In the genomic region with DNA sequence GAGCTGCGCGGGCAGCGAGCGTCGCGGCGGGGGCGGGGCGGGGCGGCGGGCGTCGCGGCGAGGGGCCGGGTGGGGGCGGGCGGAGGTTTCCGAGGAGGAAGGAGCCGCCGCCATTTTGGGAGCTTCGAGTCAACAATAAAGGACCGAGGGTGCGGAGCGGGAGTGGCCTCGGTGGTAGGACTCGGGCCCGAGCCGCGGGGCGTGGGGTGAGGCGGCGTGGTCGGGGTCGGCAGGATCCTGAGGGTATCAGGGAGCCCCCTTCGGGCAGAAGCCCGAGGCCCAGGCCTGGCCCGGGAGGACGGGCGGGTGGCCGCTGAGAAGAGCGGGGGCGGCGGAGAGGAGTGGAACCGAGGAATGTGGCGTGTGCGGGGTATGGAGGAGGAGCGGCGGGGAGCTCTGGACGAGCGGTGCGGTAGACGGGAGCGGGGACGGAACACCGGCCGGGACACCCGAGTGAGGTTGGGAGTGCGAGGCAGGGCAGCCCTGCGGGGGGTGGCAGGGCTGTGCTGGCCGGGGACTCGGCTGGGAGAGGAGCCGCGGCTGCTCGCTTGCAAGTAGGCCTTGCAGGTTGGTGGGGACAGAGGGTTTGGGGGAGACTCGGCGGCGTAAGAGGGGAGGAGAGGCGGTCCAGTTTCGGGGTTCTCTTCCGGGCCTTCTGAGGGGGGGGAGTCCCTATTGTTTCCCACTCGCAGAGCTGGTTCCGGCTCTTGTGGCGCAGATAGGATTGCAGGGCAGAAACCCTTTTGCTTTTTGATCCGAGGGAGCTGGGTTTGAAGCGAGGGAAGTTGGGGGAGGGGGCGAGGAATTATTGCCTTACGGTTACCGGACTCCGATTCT, we compare ENCODE assay signal across 8 mouse cellular contexts. TPM values are rescaled to one million over a fixed set of nuclear protein-coding genes. Genes with fewer than 3 reads are reported as not detected.
DNase-seq lines count a peak whose midpoint lies in the region; ATAC-seq and TF ChIP-seq lines count a peak whose summit lies in the region.

Gene Ddx6, plus strand, starts transcription at position 114 of the 837 bp plus-strand sequence.

- H3K4me3 ChIP-seq in G1E (ENCODE audit: low read depth, low read length), result peak within 1 kb of the TSS; percentile 95
- peak within 1 kb of the TSS; percentile 100 for H3K4me3 ChIP-seq in forebrain, postnatal 0 days (ENCODE audit: low read depth, low read length)
- peak within 1 kb of the TSS; percentile 80 for H3K4me3 ChIP-seq in layer of hippocampus, adult 2 months
- peak within 1 kb of the TSS; percentile 99 for H3K4me3 ChIP-seq in lung, embryonic 14.5 days (ENCODE audit: low read depth, low read length)
- H3K4me3 ChIP-seq in thymus, adult 2 months (ENCODE audit: control insufficient read depth, insufficient read depth, low read length), result peak within 1 kb of the TSS; percentile 90

- intact Hi-C loops in heart, postnatal 36 days (cut with DNase I), result loop anchor here (2.0 to 5.0 kb wide), 2 partner anchors 94 to 127 kb away; no protein-coding TSS in a partner anchor

- H3K4me2 ChIP-seq in forebrain, postnatal 0 days (ENCODE audit: low read depth), result peak within 1 kb of the TSS; percentile 97
- H3K4me2 ChIP-seq in lung, embryonic 14.5 days, result peak within 1 kb of the TSS; percentile 80

- DNase-seq in G1E (ENCODE audit: low spot score), result peak; percentile 72
- peak; percentile 72 to 82 for DNase-seq in cerebellum, adult 18-20 months
- DNase-seq in forebrain, postnatal 0 days, result peak; percentile 81
- DNase-seq in heart, postnatal 36 days, result peak; percentile 80 to 87
- peak; percentile 45 to 64 for DNase-seq in layer of hippocampus, adult 2 months (ENCODE audit: low spot score in 2 of 2)
- peak; percentile 81 for DNase-seq in lung, embryonic 14.5 days
- peak; percentile 72 for DNase-seq in thymus, adult 2 months

- no peaks in the 10 kb centered on the region for H3K9me3 ChIP-seq in G1E (replicated peaks)
- no peaks in the 10 kb centered on the region for H3K9me3 ChIP-seq in forebrain, postnatal 0 days (ENCODE audit: low read length)
- H3K9me3 ChIP-seq in lung, embryonic 14.5 days (ENCODE audit: low read depth, low read length), result no peaks in the 10 kb centered on the region

- H3K9ac ChIP-seq in forebrain, postnatal 0 days, result peak within 1 kb of the TSS; percentile 100
- peak within 1 kb of the TSS; percentile 100 for H3K9ac ChIP-seq in lung, embryonic 14.5 days

- WGBS in forebrain, postnatal 0 days, result under 1% methylated on average over 60 of the region's 80 CpGs
- under 1% methylated on average over 65 of the region's 80 CpGs for WGBS in lung, embryonic 14.5 days
- under 1% methylated on average over 61 of the region's 80 CpGs for WGBS in thymus, adult 2 months

- no peak; the same call in 1 of the 2 replicates for TF ChIP-seq POLR2A in thymus, adult 2 months (IDR thresholded peaks at IDR 0.05; ENCODE audit: control insufficient read depth, extremely low read depth, insufficient read depth, low read length, poor library complexity)

- H3K27me3 ChIP-seq in G1E (ENCODE audit: insufficient read depth, low read length), result no peaks in the 10 kb centered on the region
- no peaks in the 10 kb centered on the region for H3K27me3 ChIP-seq in forebrain, postnatal 0 days (ENCODE audit: insufficient read depth, low read length)
- H3K27me3 ChIP-seq in lung, embryonic 14.5 days (ENCODE audit: insufficient read depth, low read length), result no peaks in the 10 kb centered on the region
- no peaks in the 10 kb centered on the region for H3K27me3 ChIP-seq in thymus, adult 2 months (ENCODE audit: control insufficient read depth, insufficient read depth, low read length)

- peaks cover 32% of the 10 kb centered on the region for H3K4me1 ChIP-seq in G1E (ENCODE audit: insufficient read depth, low read depth, low read length)
- peaks cover 4% of the 10 kb centered on the region; the same call in 1 of the 2 replicates for H3K4me1 ChIP-seq in forebrain, postnatal 0 days (ENCODE audit: insufficient read depth)
- H3K4me1 ChIP-seq in lung, embryonic 14.5 days (ENCODE audit: insufficient read depth), result peaks cover 4% of the 10 kb centered on the region; the same call in 1 of the 2 replicates
- H3K4me1 ChIP-seq in thymus, adult 2 months (replicated peaks; ENCODE audit: control insufficient read depth, insufficient read depth, low read length), result peaks cover 14% of the 10 kb centered on the region

- H3K27ac ChIP-seq in forebrain, postnatal 0 days (ENCODE audit: low read depth, low read length), result peak within 1 kb of the TSS; percentile 100
- H3K27ac ChIP-seq in layer of hippocampus, adult 2 months, result peak within 1 kb of the TSS; percentile 99
- H3K27ac ChIP-seq in lung, embryonic 14.5 days (ENCODE audit: low read depth), result peak within 1 kb of the TSS; percentile 99
- peak within 1 kb of the TSS; percentile 85 for H3K27ac ChIP-seq in thymus, adult 2 months (ENCODE audit: control insufficient read depth, insufficient read depth, low read length)

- TF ChIP-seq CTCF in G1E (IDR thresholded peaks at IDR 0.05; ENCODE audit: low read depth, low read length), result no peak
- no peak for TF ChIP-seq CTCF in forebrain, postnatal 0 days (IDR thresholded peaks at IDR 0.05; ENCODE audit: low read depth)
- TF ChIP-seq CTCF in layer of hippocampus, adult 2 months (conservative IDR thresholded peaks at IDR 0.05), result no peak
- TF ChIP-seq CTCF in lung, embryonic 14.5 days (IDR thresholded peaks at IDR 0.05; ENCODE audit: low read depth), result no peak
- TF ChIP-seq CTCF in thymus, adult 2 months (IDR thresholded peaks at IDR 0.05; ENCODE audit: borderline replicate concordance, control insufficient read depth, extremely low read depth, insufficient read depth, low read length, poor library complexity), result no peak

- peaks cover 35% of the 10 kb centered on the region for H3K36me3 ChIP-seq in G1E (replicated peaks)
- 0 out of 2 replicates have a peak, but pooled peaks cover 10% of the 10 kb centered on the region for H3K36me3 ChIP-seq in forebrain, postnatal 0 days (ENCODE audit: insufficient read depth)
- H3K36me3 ChIP-seq in lung, embryonic 14.5 days (ENCODE audit: insufficient read depth), result peaks cover 31% of the 10 kb centered on the region
- H3K36me3 ChIP-seq in thymus, adult 2 months (ENCODE audit: control insufficient read depth, insufficient read depth, low read length), result peaks cover 30% of the 10 kb centered on the region

- ATAC-seq in G1E (ENCODE audit: extremely low read depth, insufficient number of reproducible peaks, low FRiP score, poor library complexity, severe bottlenecking), result no peak
- ATAC-seq in forebrain, postnatal 0 days, result peak; percentile 67
- ATAC-seq in lung, embryonic 14.5 days (ENCODE audit: insufficient read depth), result peak; percentile 68
- ATAC-seq in neutrophil, adult 5-6 weeks (ENCODE audit: extremely low read depth, insufficient number of reproducible peaks, low FRiP score, poor library complexity, severe bottlenecking), result peak; percentile 40; the same call in 1 of the 2 replicates

RNA-seq across cellular contexts. Expression of gene Ddx6, which starts in this region (rescaled TPM):
- total RNA-seq in G1E (2014; fragmentation: Nextera tagmentation), result 74.7 and 88.2 TPM in 2 replicates
- total RNA-seq in G1E (2017), result 49.9 and 54.5 TPM in 2 replicates
- polyA plus RNA-seq in G1E (2012), result 21.7 and 23.2 TPM in 2 replicates
- 59.2 and 76.2 TPM in 2 replicates for total RNA-seq in forebrain, postnatal 0 days (2014; rRNA removed)
- 11.1 and 18.3 TPM in 2 replicates for polyA plus RNA-seq in forebrain, postnatal 0 days (2015; fragmentation: Nextera tagmentation; extraction: Ambion mirVana)
- 10 to 100 TPM; 82.0 to 85.0 TPM for total RNA-seq in heart, postnatal 36 days (2021)
- total RNA-seq in layer of hippocampus, adult 2 months (2021), result 100 to 1,000 TPM; 132 to 135 TPM
- 21.6 and 23.0 TPM in 2 replicates for polyA plus RNA-seq in lung, embryonic 14.5 days (2014; fragmentation: Nextera tagmentation; extraction: Ambion mirVana)
- 301 and 311 TPM in 2 replicates for total RNA-seq in neutrophil, adult 5-6 weeks (2017)
- polyA plus RNA-seq in thymus, adult 2 months (2012; rRNA removed), result 29.2 and 35.6 TPM in 2 replicates
